Mouse (Mus musculus): ENCODE measurements around the gene Cacnb4.

Cacnb4 gene

GRCm38 (mm10) chr2:52427383-52427782 lies 249.2 kb downstream of the Cacnb4 start:
- TF ChIP-seq GATA4 (IDR thresholded peaks at IDR 0.05; ENCODE audit: insufficient replicate concordance, low read length) = no peak

DNA sequence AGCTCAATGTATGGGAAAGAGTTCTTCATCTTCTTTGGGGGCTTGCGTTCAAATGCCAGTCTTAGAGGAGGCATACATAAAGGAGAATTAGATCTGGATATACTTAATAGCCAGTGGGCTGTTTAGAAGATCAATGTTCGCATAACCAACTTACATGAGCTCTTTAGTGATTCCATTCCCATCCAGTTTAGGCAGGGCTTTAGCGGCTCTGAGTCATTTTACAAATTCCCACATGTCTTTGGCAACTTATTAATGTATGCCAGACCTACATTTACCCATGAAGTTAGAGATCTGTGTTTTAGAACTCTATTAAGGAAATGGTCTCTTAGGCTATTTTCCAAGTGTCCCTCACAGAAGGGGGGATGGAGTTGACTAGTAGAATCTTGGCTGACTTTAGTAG lies 250.6 kb downstream of the Cacnb4 start:
- TF ChIP-seq GATA4 (IDR thresholded peaks at IDR 0.05; ENCODE audit: insufficient replicate concordance, low read length) = no peak

GRCm38 (mm10) chr2:52425523-52425795 lies 251.2 kb downstream of the Cacnb4 start:
- TF ChIP-seq GATA4 (IDR thresholded peaks at IDR 0.05; ENCODE audit: insufficient replicate concordance, low read length) = no peak

GRCm38 (mm10) chr2:52424747-52425522 lies 251.7 kb downstream of the Cacnb4 start, which contains the start of gene Arl5a:
Gene Arl5a (minus strand): TSS chr2:52424901.
- TF ChIP-seq GATA4 (IDR thresholded peaks at IDR 0.05; ENCODE audit: insufficient replicate concordance, low read length) = no peak

- TF ChIP-seq GATA4 (IDR thresholded peaks at IDR 0.05; ENCODE audit: insufficient replicate concordance, low read length) = no peak
These were observed 252.3 kb downstream of the Cacnb4 start for GRCm38 (mm10) chr2:52424248-52424728.

DNA sequence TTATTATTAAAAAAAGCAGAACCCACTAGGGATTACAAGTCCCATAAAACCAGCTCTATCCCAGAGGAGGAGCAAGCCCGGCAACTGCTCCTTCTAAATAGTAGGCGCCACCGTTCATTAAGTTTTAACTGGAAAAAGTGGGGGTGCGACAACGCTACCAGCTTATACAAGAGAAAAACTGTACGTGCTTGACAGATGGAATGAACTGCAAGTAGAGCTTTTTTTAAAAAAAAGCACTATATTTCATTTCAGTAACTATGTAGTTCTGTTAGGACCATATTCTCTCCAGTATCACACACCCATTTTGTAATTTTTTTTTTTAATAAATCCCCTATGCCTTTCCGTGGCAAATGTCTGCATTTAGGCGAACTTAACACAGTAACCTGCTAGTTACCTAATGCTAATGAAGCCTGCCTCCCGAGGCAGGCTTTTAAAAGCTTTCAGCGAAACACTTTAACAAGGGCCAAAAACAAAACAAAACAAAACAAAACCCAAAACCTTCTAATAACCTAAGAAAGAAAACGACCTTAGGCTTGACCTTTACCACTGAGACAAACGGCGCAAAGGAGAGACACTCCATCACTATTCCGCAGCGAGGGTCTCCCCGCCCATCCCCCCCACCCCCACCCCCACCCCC lies 252.9 kb downstream of the Cacnb4 start:
- no peak for TF ChIP-seq GATA4 (IDR thresholded peaks at IDR 0.05; ENCODE audit: insufficient replicate concordance, low read length)

- TF ChIP-seq GATA4 (IDR thresholded peaks at IDR 0.05; ENCODE audit: insufficient replicate concordance, low read length) = no peak
These were observed 253.6 kb downstream of the Cacnb4 start for GRCm38 (mm10) chr2:52422871-52423610.

DNA sequence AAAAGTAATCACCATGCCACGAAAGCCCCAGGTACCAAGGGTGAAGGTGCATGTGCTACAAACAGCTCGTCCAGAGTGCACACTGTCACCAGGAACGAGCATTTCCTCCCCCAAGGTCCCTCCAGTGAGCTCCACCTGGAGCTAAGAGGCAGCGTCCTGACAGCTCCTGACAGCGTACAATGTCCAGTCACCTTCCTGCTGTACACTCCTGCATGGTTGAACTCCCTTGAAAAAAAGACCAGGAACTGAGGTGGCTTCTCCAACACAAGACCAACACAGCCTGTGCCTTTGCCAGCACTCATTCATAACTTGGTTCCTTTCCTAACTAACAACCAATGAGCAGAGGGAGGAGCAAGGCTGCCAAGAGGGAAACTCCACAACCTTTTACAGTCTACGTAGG lies 255.4 kb downstream of the Cacnb4 start:
- no peak for TF ChIP-seq GATA4 (IDR thresholded peaks at IDR 0.05; ENCODE audit: insufficient replicate concordance, low read length)

DNA sequence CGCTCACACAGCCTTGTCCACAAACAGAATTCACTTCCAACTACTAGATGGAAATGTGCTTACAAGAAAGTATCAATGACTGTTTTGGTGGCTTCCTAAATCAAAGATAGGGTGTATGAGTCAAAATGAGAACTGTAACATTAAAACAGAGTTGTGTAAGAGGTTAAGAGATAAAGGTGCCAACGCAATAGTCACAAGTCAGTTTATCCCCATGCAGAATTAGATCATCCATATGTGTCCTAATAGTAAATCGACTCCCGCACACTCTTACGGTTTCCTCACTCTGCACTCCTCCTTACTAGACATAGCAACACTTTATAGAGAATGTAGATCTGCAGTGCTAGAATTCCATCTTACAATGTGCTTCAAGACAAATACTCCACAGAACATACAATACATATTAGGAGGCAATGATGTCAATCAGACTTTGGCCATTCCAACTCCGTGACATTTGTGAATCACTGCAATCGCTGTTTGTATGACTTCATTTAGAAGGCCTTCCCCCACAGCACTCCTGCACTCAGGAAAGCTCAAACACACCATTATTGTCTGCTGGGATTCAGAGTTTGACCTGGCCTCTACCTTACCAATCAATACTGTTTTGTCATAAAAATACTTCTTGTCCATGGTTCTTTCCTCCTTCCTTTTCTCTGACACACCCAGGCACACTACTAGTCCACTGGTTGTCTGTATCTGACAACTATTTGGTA lies 256.5 kb downstream of the Cacnb4 start:
- TF ChIP-seq GATA4 (IDR thresholded peaks at IDR 0.05; ENCODE audit: insufficient replicate concordance, low read length) = no peak

GRCm38 (mm10) chr2:52419295-52419694 lies 257.3 kb downstream of the Cacnb4 start:
- no peak for TF ChIP-seq GATA4 (IDR thresholded peaks at IDR 0.05; ENCODE audit: insufficient replicate concordance, low read length)

DNA sequence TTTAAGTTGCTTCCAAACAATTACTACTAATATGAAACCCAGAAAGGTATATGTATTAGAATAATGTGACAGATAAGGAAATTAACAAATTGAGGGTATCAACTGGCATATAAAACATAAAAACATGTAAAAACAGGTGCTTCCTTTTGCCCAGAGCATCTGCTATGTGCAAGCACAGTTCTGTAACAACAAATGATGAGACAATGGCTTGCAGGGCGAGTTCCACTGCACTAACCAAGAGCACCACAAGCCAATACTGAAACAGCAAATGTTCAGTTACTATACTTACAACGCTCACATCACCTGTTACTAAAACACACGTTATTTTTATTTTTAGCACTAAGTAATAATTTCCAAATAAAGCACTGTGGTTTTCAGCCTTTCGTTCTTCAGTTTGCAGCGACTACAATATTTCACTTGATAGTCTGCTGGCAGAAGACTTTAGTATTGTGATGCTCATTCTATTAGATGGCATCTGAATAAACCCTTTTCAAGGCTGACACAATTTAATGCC lies 264.1 kb downstream of the Cacnb4 start:
- no peak for TF ChIP-seq GATA4 (IDR thresholded peaks at IDR 0.05; ENCODE audit: insufficient replicate concordance, low read length)

DNA sequence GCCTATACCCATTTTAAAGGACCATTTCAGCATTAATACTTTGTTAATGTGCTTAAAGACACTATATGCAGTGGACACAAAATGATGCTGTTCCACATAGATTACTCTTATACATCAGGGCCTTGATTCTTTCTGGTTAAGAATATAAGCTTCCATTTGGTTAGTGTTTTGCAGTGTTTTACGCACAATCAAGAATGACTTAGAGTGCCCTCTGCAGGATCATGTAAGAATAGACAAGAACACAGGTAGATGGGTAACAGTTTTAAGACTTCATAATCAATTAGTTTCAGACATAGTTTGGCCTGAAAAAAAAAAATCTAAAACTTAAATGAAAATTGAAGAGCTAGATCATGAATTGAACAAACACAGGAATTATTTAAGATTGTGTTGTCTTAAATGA lies 270.2 kb downstream of the Cacnb4 start:
- no peak for TF ChIP-seq GATA4 (IDR thresholded peaks at IDR 0.05; ENCODE audit: insufficient replicate concordance, low read length)

GRCm38 (mm10) chr2:52405238-52405637 lies 271.4 kb downstream of the Cacnb4 start:
- TF ChIP-seq GATA4 (IDR thresholded peaks at IDR 0.05; ENCODE audit: insufficient replicate concordance, low read length) = no peak

DNA sequence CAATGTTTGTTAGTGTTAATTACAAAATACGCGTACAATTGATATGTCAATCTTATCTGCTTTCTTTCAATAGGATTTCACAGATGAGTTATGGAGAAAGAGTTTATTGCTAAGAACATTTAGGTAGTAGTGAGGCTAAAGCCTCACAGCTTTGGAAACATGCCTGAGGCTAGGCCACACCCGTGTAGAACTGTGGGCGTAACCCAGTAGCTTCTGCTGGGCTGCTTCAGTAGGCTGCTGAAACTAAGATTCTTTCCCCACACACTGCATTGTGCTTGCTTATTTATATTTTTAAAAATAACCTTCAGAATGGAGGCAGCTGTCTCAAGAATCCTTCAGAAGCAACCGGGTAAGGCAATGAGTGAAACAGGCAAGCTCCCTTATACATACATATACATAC lies 282.1 kb downstream of the Cacnb4 start:
- TF ChIP-seq GATA4 (IDR thresholded peaks at IDR 0.05; ENCODE audit: insufficient replicate concordance, low read length) = no peak

DNA sequence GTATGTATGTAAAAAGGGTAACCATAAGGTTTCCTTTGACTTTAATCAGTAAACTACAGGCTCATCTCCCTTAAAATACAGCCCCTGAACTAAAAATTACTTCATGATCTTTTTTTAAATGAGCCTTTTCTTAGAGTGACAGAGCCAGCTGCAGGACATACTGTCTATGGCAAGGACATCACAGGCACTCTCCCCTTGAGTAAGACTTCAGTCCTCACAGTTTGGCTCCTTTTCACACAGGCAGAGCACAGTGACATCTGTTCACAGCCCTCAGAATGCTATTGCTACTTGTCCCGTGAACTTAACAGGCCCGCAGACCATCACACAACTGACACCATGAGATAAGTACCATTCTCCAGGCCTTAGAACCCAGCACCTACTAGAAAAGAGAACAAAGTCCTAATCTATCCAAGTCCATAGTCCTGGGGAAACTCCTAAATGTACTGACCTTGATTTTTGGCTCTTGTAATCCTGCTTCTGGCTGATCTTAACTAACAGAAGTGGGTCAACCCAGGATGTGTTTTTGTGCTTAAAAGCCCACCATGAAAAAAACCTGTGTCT lies 286.1 kb downstream of the Cacnb4 start:
- TF ChIP-seq GATA4 (IDR thresholded peaks at IDR 0.05; ENCODE audit: insufficient replicate concordance, low read length) = no peak

Measured in liver, adult (tissue).